Comparison of ENCODE assay signal across 8 mouse cellular contexts in genomic region chr7:141524760-141525579, GRCm38 (mm10). TPM values are rescaled to one million over a fixed set of nuclear protein-coding genes. Genes with fewer than 3 reads are reported as not detected.
DNase-seq lines count a peak whose midpoint lies in the region; ATAC-seq and TF ChIP-seq lines count a peak whose summit lies in the region.

No protein-coding gene starts in this region.

- H3K4me2 ChIP-seq in heart, postnatal 0 days (ENCODE audit: low read depth, low read length) = no peak overlapping the region
- H3K4me2 ChIP-seq in liver, embryonic 15.5 days = no peak overlapping the region
- H3K4me2 ChIP-seq in neural tube, embryonic 13.5 days = no peak overlapping the region
- no peak overlapping the region for H3K4me2 ChIP-seq in stomach, postnatal 0 days (replicated peaks; ENCODE audit: low read depth)

- H3K9me3 ChIP-seq in E14TG2a.4 (ENCODE audit: low read length) = no peaks in the 10 kb centered on the region
- no peaks in the 10 kb centered on the region for H3K9me3 ChIP-seq in heart, postnatal 0 days (replicated peaks; ENCODE audit: control insufficient read depth, low read length)
- H3K9me3 ChIP-seq in liver, embryonic 15.5 days (replicated peaks) = no peaks in the 10 kb centered on the region
- H3K9me3 ChIP-seq in neural tube, embryonic 13.5 days = no peaks in the 10 kb centered on the region
- H3K9me3 ChIP-seq in stomach, postnatal 0 days (ENCODE audit: control insufficient read depth, low read length) = no peaks in the 10 kb centered on the region

- no peak overlapping the region for H3K27ac ChIP-seq in heart, postnatal 0 days (ENCODE audit: low read depth)
- no peak overlapping the region for H3K27ac ChIP-seq in liver, embryonic 15.5 days (replicated peaks)
- 0 out of 2 replicates have a peak overlapping the region, but pooled peaks have one; percentile 9 for H3K27ac ChIP-seq in neural tube, embryonic 13.5 days (replicated peaks)
- no peak overlapping the region for H3K27ac ChIP-seq in stomach, postnatal 0 days (replicated peaks)

- H3K4me1 ChIP-seq in E14TG2a.4 (replicated peaks; ENCODE audit: low read depth, low read length) = 0 out of 2 replicates have a peak, but pooled peaks cover 3% of the 10 kb centered on the region
- H3K4me1 ChIP-seq in heart, postnatal 0 days (ENCODE audit: control insufficient read depth, insufficient read depth) = peaks cover under 1% of the 10 kb centered on the region; the same call in 1 of the 2 replicates
- peaks cover 16% of the 10 kb centered on the region for H3K4me1 ChIP-seq in liver, embryonic 15.5 days (replicated peaks)
- peaks cover 7% of the 10 kb centered on the region for H3K4me1 ChIP-seq in neural tube, embryonic 13.5 days (replicated peaks)
- no peaks in the 10 kb centered on the region for H3K4me1 ChIP-seq in stomach, postnatal 0 days (replicated peaks; ENCODE audit: control insufficient read depth, insufficient read depth)

- peak; percentile 79 for ATAC-seq in erythroid progenitor cell, adult 5-6 weeks (replicated peaks; ENCODE audit: low FRiP score, poor library complexity, severe bottlenecking)
- ATAC-seq in heart, postnatal 0 days (ENCODE audit: insufficient read depth, low read depth) = peak; percentile 88
- peak; percentile 49 for ATAC-seq in liver, embryonic 15.5 days (ENCODE audit: insufficient read depth)
- peak; percentile 77 for ATAC-seq in neural tube, embryonic 13.5 days (ENCODE audit: low read depth)
- ATAC-seq in stomach, postnatal 0 days (ENCODE audit: low FRiP score, low TSS enrichment) = peak; percentile 71

- peak; percentile 79 for TF ChIP-seq CTCF in E14TG2a.4 (conservative IDR thresholded peaks at IDR 0.05; ENCODE audit: low read length)
- TF ChIP-seq CTCF in heart, postnatal 0 days (IDR thresholded peaks at IDR 0.05; ENCODE audit: low read depth) = peak; percentile 95
- peak; percentile 96 for TF ChIP-seq CTCF in stomach, postnatal 0 days (IDR thresholded peaks at IDR 0.05; ENCODE audit: low read depth)

- peaks cover 64% of the 10 kb centered on the region for H3K36me3 ChIP-seq in E14TG2a.4 (ENCODE audit: insufficient read depth, low read length)
- peaks cover 38% of the 10 kb centered on the region for H3K36me3 ChIP-seq in heart, postnatal 0 days (replicated peaks; ENCODE audit: control insufficient read depth, insufficient read depth, low read length)
- peaks cover 77% of the 10 kb centered on the region for H3K36me3 ChIP-seq in liver, embryonic 15.5 days (replicated peaks)
- H3K36me3 ChIP-seq in neural tube, embryonic 13.5 days = peaks cover 59% of the 10 kb centered on the region
- peaks cover 9% of the 10 kb centered on the region; the same call in 1 of the 2 replicates for H3K36me3 ChIP-seq in stomach, postnatal 0 days (ENCODE audit: control insufficient read depth, insufficient read depth, low read length)

- peak; percentile 56 for DNase-seq in brain, embryonic 18.5 days (ENCODE audit: low read depth, low spot score)
- DNase-seq in heart, postnatal 0 days (ENCODE audit: low spot score) = peak; percentile 76
- peak; percentile 77 to 80 for DNase-seq in kidney, postnatal 25 days
- peak; percentile 80 for DNase-seq in stomach, postnatal 0 days (ENCODE audit: low spot score)

- H3K9ac ChIP-seq in heart, postnatal 0 days (replicated peaks; ENCODE audit: low read depth, low read length) = no peak overlapping the region
- H3K9ac ChIP-seq in liver, embryonic 15.5 days = no peak overlapping the region
- peak overlapping the region; percentile 31; the same call in 1 of the 2 replicates for H3K9ac ChIP-seq in neural tube, embryonic 13.5 days
- no peak overlapping the region for H3K9ac ChIP-seq in stomach, postnatal 0 days (ENCODE audit: low read length)

- H3K4me3 ChIP-seq in E14TG2a.4 (replicated peaks; ENCODE audit: low read length) = no peak overlapping the region
- no peak overlapping the region for H3K4me3 ChIP-seq in heart, postnatal 0 days (ENCODE audit: low read depth, low read length)
- no peak overlapping the region for H3K4me3 ChIP-seq in liver, embryonic 15.5 days (replicated peaks)
- no peak overlapping the region for H3K4me3 ChIP-seq in neural tube, embryonic 13.5 days
- H3K4me3 ChIP-seq in stomach, postnatal 0 days (ENCODE audit: low read depth, low read length) = no peak overlapping the region

- H3K27me3 ChIP-seq in E14TG2a.4 (ENCODE audit: insufficient read depth, low read length) = no peaks in the 10 kb centered on the region
- no peaks in the 10 kb centered on the region for H3K27me3 ChIP-seq in heart, postnatal 0 days (ENCODE audit: control insufficient read depth, insufficient read depth, low read length)
- H3K27me3 ChIP-seq in liver, embryonic 15.5 days = no peaks in the 10 kb centered on the region
- H3K27me3 ChIP-seq in neural tube, embryonic 13.5 days = no peaks in the 10 kb centered on the region
- no peaks in the 10 kb centered on the region for H3K27me3 ChIP-seq in stomach, postnatal 0 days (ENCODE audit: control insufficient read depth, insufficient read depth, low read length)

- no peak for TF ChIP-seq EP300 in heart, postnatal 0 days (IDR thresholded peaks at IDR 0.05; ENCODE audit: low read depth)
- TF ChIP-seq EP300 in stomach, postnatal 0 days (optimal IDR thresholded peaks at IDR 0.05) = no peak

- 57% methylated on average over 6 of the region's 6 CpGs for WGBS in heart, postnatal 0 days
- 59% methylated on average over 6 of the region's 6 CpGs for WGBS in liver, embryonic 15.5 days (ENCODE audit: insufficient replicate concordance)
- 43% methylated on average over 6 of the region's 6 CpGs for WGBS in neural tube, embryonic 13.5 days
- 48% methylated on average over 6 of the region's 6 CpGs for WGBS in stomach, postnatal 0 days

RNA-seq across cellular contexts. Expression of gene Chid1, which starts 14.7 kb away (rescaled TPM):
- total RNA-seq in erythroid progenitor cell, adult 5-6 weeks (2015; ENCODE audit: low replicate concordance) = 4.6 and 6.8 TPM in 2 replicates
- 6.8 and 10.8 TPM in 2 replicates for total RNA-seq in erythroid progenitor cell, adult 5-6 weeks (2017; ENCODE audit: low replicate concordance)
- total RNA-seq in heart, postnatal 0 days (2014; rRNA removed; ENCODE audit: low replicate concordance) = 12.5 and 23.5 TPM in 2 replicates
- 17.7 and 20.3 TPM in 2 replicates for polyA plus RNA-seq in heart, postnatal 0 days (2015; fragmentation: Nextera tagmentation; extraction: Ambion mirVana)
- 25.2 and 27.9 TPM in 2 replicates for polyA plus RNA-seq in liver, embryonic 15.5 days (2015; fragmentation: Nextera tagmentation; extraction: Ambion mirVana)
- 36.9 and 38.6 TPM in 2 replicates for polyA plus RNA-seq in neural tube, embryonic 13.5 days (2015; fragmentation: Nextera tagmentation; extraction: Ambion mirVana)
- 20.8 and 22.6 TPM in 2 replicates for polyA plus RNA-seq in stomach, postnatal 0 days (2015; fragmentation: Nextera tagmentation; extraction: Ambion mirVana)

RNA-seq across cellular contexts. Expression of gene Ap2a2, which starts 37.0 kb away (rescaled TPM):
- total RNA-seq in erythroid progenitor cell, adult 5-6 weeks (2015; ENCODE audit: low replicate concordance) = 71.7 and 96.2 TPM in 2 replicates
- 108 and 150 TPM in 2 replicates for total RNA-seq in erythroid progenitor cell, adult 5-6 weeks (2017; ENCODE audit: low replicate concordance)
- 60.4 and 63.3 TPM in 2 replicates for total RNA-seq in heart, postnatal 0 days (2014; rRNA removed; ENCODE audit: low replicate concordance)
- 28.7 and 30.6 TPM in 2 replicates for polyA plus RNA-seq in heart, postnatal 0 days (2015; fragmentation: Nextera tagmentation; extraction: Ambion mirVana)
- polyA plus RNA-seq in liver, embryonic 15.5 days (2015; fragmentation: Nextera tagmentation; extraction: Ambion mirVana) = 67.6 and 73.8 TPM in 2 replicates
- polyA plus RNA-seq in neural tube, embryonic 13.5 days (2015; fragmentation: Nextera tagmentation; extraction: Ambion mirVana) = 109 and 117 TPM in 2 replicates
- 30.8 and 33.0 TPM in 2 replicates for polyA plus RNA-seq in stomach, postnatal 0 days (2015; fragmentation: Nextera tagmentation; extraction: Ambion mirVana)

RNA-seq across cellular contexts. Expression of gene Tspan4, which starts 49.9 kb away (rescaled TPM):
- 1.8 and 3.8 TPM in 2 replicates for total RNA-seq in erythroid progenitor cell, adult 5-6 weeks (2015; ENCODE audit: low replicate concordance)
- 2.2 and 8.0 TPM in 2 replicates for total RNA-seq in erythroid progenitor cell, adult 5-6 weeks (2017; ENCODE audit: low replicate concordance)
- 84.2 and 87.8 TPM in 2 replicates for total RNA-seq in heart, postnatal 0 days (2014; rRNA removed; ENCODE audit: low replicate concordance)
- polyA plus RNA-seq in heart, postnatal 0 days (2015; fragmentation: Nextera tagmentation; extraction: Ambion mirVana) = 72.2 and 72.3 TPM in 2 replicates
- 47.7 and 55.0 TPM in 2 replicates for polyA plus RNA-seq in liver, embryonic 15.5 days (2015; fragmentation: Nextera tagmentation; extraction: Ambion mirVana)
- 54.3 and 57.1 TPM in 2 replicates for polyA plus RNA-seq in neural tube, embryonic 13.5 days (2015; fragmentation: Nextera tagmentation; extraction: Ambion mirVana)
- polyA plus RNA-seq in stomach, postnatal 0 days (2015; fragmentation: Nextera tagmentation; extraction: Ambion mirVana) = 56.9 and 58.7 TPM in 2 replicates

RNA-seq across cellular contexts. Expression of gene Polr2l, which starts 50.0 kb away (rescaled TPM):
- 6.7 and 15.5 TPM in 2 replicates for total RNA-seq in erythroid progenitor cell, adult 5-6 weeks (2015; ENCODE audit: low replicate concordance)
- total RNA-seq in erythroid progenitor cell, adult 5-6 weeks (2017; ENCODE audit: low replicate concordance) = 14.4 and 14.9 TPM in 2 replicates
- total RNA-seq in heart, postnatal 0 days (2014; rRNA removed; ENCODE audit: low replicate concordance) = 17.4 and 32.3 TPM in 2 replicates
- 77.6 and 81.3 TPM in 2 replicates for polyA plus RNA-seq in heart, postnatal 0 days (2015; fragmentation: Nextera tagmentation; extraction: Ambion mirVana)
- polyA plus RNA-seq in liver, embryonic 15.5 days (2015; fragmentation: Nextera tagmentation; extraction: Ambion mirVana) = 41.7 and 43.9 TPM in 2 replicates
- 79.3 and 85.0 TPM in 2 replicates for polyA plus RNA-seq in neural tube, embryonic 13.5 days (2015; fragmentation: Nextera tagmentation; extraction: Ambion mirVana)
- polyA plus RNA-seq in stomach, postnatal 0 days (2015; fragmentation: Nextera tagmentation; extraction: Ambion mirVana) = 53.4 and 60.2 TPM in 2 replicates

RNA-seq across cellular contexts. Expression of gene Cd151, which starts 57.8 kb away (rescaled TPM):
- 16.6 and 20.1 TPM in 2 replicates for total RNA-seq in erythroid progenitor cell, adult 5-6 weeks (2015; ENCODE audit: low replicate concordance)
- total RNA-seq in erythroid progenitor cell, adult 5-6 weeks (2017; ENCODE audit: low replicate concordance) = 24.1 and 30.7 TPM in 2 replicates
- total RNA-seq in heart, postnatal 0 days (2014; rRNA removed; ENCODE audit: low replicate concordance) = 288 and 323 TPM in 2 replicates
- polyA plus RNA-seq in heart, postnatal 0 days (2015; fragmentation: Nextera tagmentation; extraction: Ambion mirVana) = 37.8 and 39.7 TPM in 2 replicates
- polyA plus RNA-seq in liver, embryonic 15.5 days (2015; fragmentation: Nextera tagmentation; extraction: Ambion mirVana) = 5.0 and 6.3 TPM in 2 replicates
- polyA plus RNA-seq in neural tube, embryonic 13.5 days (2015; fragmentation: Nextera tagmentation; extraction: Ambion mirVana) = 19.1 and 22.7 TPM in 2 replicates
- polyA plus RNA-seq in stomach, postnatal 0 days (2015; fragmentation: Nextera tagmentation; extraction: Ambion mirVana) = 22.6 and 27.5 TPM in 2 replicates
